Mouse (Mus musculus): ENCODE results near the gene Tmem201.

DNA sequence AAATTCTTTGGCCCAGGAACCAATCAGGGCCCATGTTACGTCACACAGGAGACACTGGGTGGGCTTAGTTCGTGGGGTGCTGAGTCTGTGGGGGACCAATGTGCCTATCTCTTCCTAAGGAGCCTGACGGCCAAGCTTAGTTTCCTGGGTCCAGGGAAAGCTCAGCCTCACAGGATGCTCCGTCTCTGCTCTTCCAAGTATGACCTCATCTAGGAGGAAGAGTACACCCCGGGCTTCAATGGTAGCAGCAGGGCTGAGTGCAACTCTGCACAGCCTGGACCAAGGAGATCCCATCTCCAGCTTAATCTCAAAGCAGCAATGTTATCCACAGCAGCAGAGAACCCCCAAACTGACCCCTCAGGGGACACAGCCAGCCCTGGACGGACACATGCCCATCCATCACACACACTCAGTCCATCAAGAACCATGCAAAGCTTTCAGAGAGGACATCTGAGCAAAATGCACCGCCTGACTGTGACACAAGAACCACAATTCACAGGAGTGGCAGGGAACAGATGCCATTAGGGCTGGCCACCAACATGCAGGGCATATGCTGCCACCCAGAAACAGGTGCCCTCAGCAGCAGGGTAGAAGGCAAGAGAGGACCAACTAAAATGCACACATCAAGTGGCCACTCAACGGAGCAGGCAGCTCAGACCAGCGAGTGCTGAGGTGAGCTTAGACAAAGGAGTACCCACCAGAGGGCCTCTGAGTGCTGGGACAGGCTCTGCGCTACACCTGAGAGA is 2.9 kb downstream of the Tmem201 start:
- TF ChIP-seq CTCF (IDR thresholded peaks at IDR 0.05; ENCODE audit: low read depth): no peak
- no peak for TF ChIP-seq EP300 (IDR thresholded peaks at IDR 0.05; ENCODE audit: low read depth)

Data from liver, embryonic 14.5 days (tissue).